Comparison of ENCODE assay signal across 7 mouse cellular contexts in genomic region chr7:73196851-73197531, GRCm38 (mm10).
DNase-seq lines count a peak whose midpoint lies in the region; ATAC-seq and TF ChIP-seq lines count a peak whose summit lies in the region.

No protein-coding gene starts in this region.

- H3K36me3 ChIP-seq in embryonic facial prominence, embryonic 11.5 days (replicated peaks; ENCODE audit: control insufficient read depth, insufficient read depth, low read depth, low read length): no peaks in the 10 kb centered on the region
- H3K36me3 ChIP-seq in hindbrain, embryonic 15.5 days: no peaks in the 10 kb centered on the region
- H3K36me3 ChIP-seq in limb, embryonic 14.5 days (ENCODE audit: control insufficient read depth, insufficient read depth, low read length): no peaks in the 10 kb centered on the region

- H3K9me3 ChIP-seq in embryonic facial prominence, embryonic 11.5 days (replicated peaks; ENCODE audit: control insufficient read depth, low read length): no peaks in the 10 kb centered on the region
- no peaks in the 10 kb centered on the region for H3K9me3 ChIP-seq in hindbrain, embryonic 15.5 days
- H3K9me3 ChIP-seq in limb, embryonic 14.5 days (ENCODE audit: control insufficient read depth, low read length): no peaks in the 10 kb centered on the region

- intact Hi-C loops in heart, postnatal 14 days (cut with DNase I): no loop called here

- no peak overlapping the region for H3K4me3 ChIP-seq in embryonic facial prominence, embryonic 11.5 days (ENCODE audit: low read depth, low read length)
- no peak overlapping the region for H3K4me3 ChIP-seq in hindbrain, embryonic 15.5 days
- H3K4me3 ChIP-seq in limb, embryonic 14.5 days (replicated peaks; ENCODE audit: low read length): no peak overlapping the region

- no peak overlapping the region for H3K4me2 ChIP-seq in embryonic facial prominence, embryonic 11.5 days (ENCODE audit: low read depth, low read length)
- no peak overlapping the region for H3K4me2 ChIP-seq in hindbrain, embryonic 15.5 days
- H3K4me2 ChIP-seq in limb, embryonic 14.5 days (replicated peaks; ENCODE audit: low read depth, low read length, severe bottlenecking): no peak overlapping the region

- peak; percentile 75 for ATAC-seq in embryonic facial prominence, embryonic 11.5 days (replicated peaks; ENCODE audit: insufficient number of reproducible peaks, low FRiP score, low TSS enrichment, low read depth)
- peak; percentile 95 for ATAC-seq in hindbrain, embryonic 15.5 days (ENCODE audit: low FRiP score, low read depth)
- no peak for ATAC-seq in limb, embryonic 14.5 days (ENCODE audit: low FRiP score, low read depth)

- H3K4me1 ChIP-seq in embryonic facial prominence, embryonic 11.5 days (ENCODE audit: control insufficient read depth, insufficient read depth, low read length): no peaks in the 10 kb centered on the region
- H3K4me1 ChIP-seq in hindbrain, embryonic 15.5 days (replicated peaks): peaks cover 1% of the 10 kb centered on the region
- peaks cover 10% of the 10 kb centered on the region for H3K4me1 ChIP-seq in limb, embryonic 14.5 days (ENCODE audit: control insufficient read depth, insufficient read depth, low read length)

- H3K27me3 ChIP-seq in embryonic facial prominence, embryonic 11.5 days (ENCODE audit: control insufficient read depth, insufficient read depth, low read length): no peaks in the 10 kb centered on the region
- no peaks in the 10 kb centered on the region for H3K27me3 ChIP-seq in hindbrain, embryonic 15.5 days
- no peaks in the 10 kb centered on the region for H3K27me3 ChIP-seq in limb, embryonic 14.5 days (ENCODE audit: control insufficient read depth, insufficient read depth, low read length)

- 38% methylated on average over 12 of the region's 12 CpGs for WGBS in embryonic facial prominence, embryonic 11.5 days
- whole genome bisulfite sequencing in hindbrain, embryonic 15.5 days: 27% methylated on average over 12 of the region's 12 CpGs
- 54% methylated on average over 12 of the region's 12 CpGs for WGBS in limb, embryonic 14.5 days

- no peak overlapping the region for H3K27ac ChIP-seq in embryonic facial prominence, embryonic 11.5 days (replicated peaks; ENCODE audit: low read depth, low read length)
- peak overlapping the region; percentile 56 for H3K27ac ChIP-seq in hindbrain, embryonic 15.5 days (replicated peaks)
- H3K27ac ChIP-seq in limb, embryonic 14.5 days (replicated peaks; ENCODE audit: low read depth, low read length): no peak overlapping the region

- DNase-seq in lung, postnatal 14 days: peak; percentile 10
- DNase-seq in lung, postnatal 25 days (ENCODE audit: low spot score): no peak
- DNase-seq in embryonic facial prominence, embryonic 11.5 days (ENCODE audit: low spot score): no peak
- peak; percentile 7 for DNase-seq in limb, embryonic 14.5 days (ENCODE audit: low spot score)
- DNase-seq in heart, postnatal 14 days: no peak
- DNase-seq in urinary bladder, adult 18-20 months (ENCODE audit: low spot score in 2 of 2): no peak

- H3K9ac ChIP-seq in embryonic facial prominence, embryonic 11.5 days (replicated peaks; ENCODE audit: low read length): no peak overlapping the region
- no peak overlapping the region for H3K9ac ChIP-seq in hindbrain, embryonic 15.5 days
- no peak overlapping the region for H3K9ac ChIP-seq in limb, embryonic 14.5 days (ENCODE audit: low read depth, low read length, severe bottlenecking)

- TF ChIP-seq POLR2A in limb, embryonic 14.5 days (IDR thresholded peaks at IDR 0.05; ENCODE audit: borderline replicate concordance, extremely low read depth, insufficient read depth, insufficient read length): no peak

Comparison
In these comparisons a context has a peak if more than half of its experiments do, and no peak if none do; other contexts are left out.
1. DNase-seq: peak in lung, postnatal 14 days (single experiment) and limb, embryonic 14.5 days (single experiment); none in lung, postnatal 25 days (single experiment), embryonic facial prominence, embryonic 11.5 days (single experiment), heart, postnatal 14 days (0 of 2) and urinary bladder, adult 18-20 months (0 of 2).